Mouse (Mus musculus): Measurements from ENCODE around the gene Trpc3. TPM values are rescaled to one million over a fixed set of nuclear protein-coding genes. Genes with fewer than 3 reads are reported as not detected.
"Not testable (repeated sequence)": the region's sequence is repeated elsewhere in the genome, so short reads cannot be mapped to it uniquely, and the experiment has no call there.

The Trpc3 gene
- 1 to 10 TPM; 9.6 to 9.8 TPM for total RNA-seq (2021)

GRCm38 (mm10) chr3:36689392-36690291 is at the start of gene Trpc3:
TSS of gene Trpc3 (minus strand) at chr3:36690167.
- peak; percentile 55 for DNase-seq

GRCm38 (mm10) chr3:36738071-36738470 is 48.1 kb upstream of the Trpc3 start:
- no peak for DNase-seq

GRCm38 (mm10) chr3:36733075-36733474 is 43.1 kb upstream of the Trpc3 start:
- no peak for DNase-seq

- no peak for DNase-seq
Measured at GRCm38 (mm10) chr3:36726545-36726944, 36.6 kb upstream of the Trpc3 start.

GRCm38 (mm10) chr3:36721850-36722249 is 31.9 kb upstream of the Trpc3 start:
- DNase-seq: no peak

- no peak for DNase-seq
Measured at GRCm38 (mm10) chr3:36709521-36709920, 19.6 kb upstream of the Trpc3 start.

- no peak for DNase-seq
Measured at GRCm38 (mm10) chr3:36690292-36690650, 304 bp upstream of the Trpc3 start.

GRCm38 (mm10) chr3:36688874-36689273 is 1.1 kb downstream of the Trpc3 start:
- peak; percentile 87 for DNase-seq

- DNase-seq: no peak
Measured at GRCm38 (mm10) chr3:36675822-36676221, 14.1 kb downstream of the Trpc3 start.

- DNase-seq: no peak
Measured at GRCm38 (mm10) chr3:36667814-36668213, 22.2 kb downstream of the Trpc3 start.

GRCm38 (mm10) chr3:36645245-36645559 is 44.8 kb downstream of the Trpc3 start:
- DNase-seq: not testable (repeated sequence)

- no peak for DNase-seq
Measured at GRCm38 (mm10) chr3:36644554-36645244, 45.3 kb downstream of the Trpc3 start.

GRCm38 (mm10) chr3:36643354-36643753 is 46.6 kb downstream of the Trpc3 start:
- DNase-seq: no peak

- DNase-seq: no peak
Measured at GRCm38 (mm10) chr3:36642736-36643135, 47.2 kb downstream of the Trpc3 start.

GRCm38 (mm10) chr3:36640787-36641186 is 49.2 kb downstream of the Trpc3 start:
- DNase-seq: peak; percentile 10

- peak; percentile 51 for DNase-seq
Measured at GRCm38 (mm10) chr3:36635449-36635848, 54.5 kb downstream of the Trpc3 start.

- no peak for DNase-seq
Measured at GRCm38 (mm10) chr3:36626803-36627202, 63.2 kb downstream of the Trpc3 start.

- DNase-seq: no peak
Measured at GRCm38 (mm10) chr3:36618181-36618580, 71.8 kb downstream of the Trpc3 start.

GRCm38 (mm10) chr3:36613908-36614255 is 76.1 kb downstream of the Trpc3 start:
- DNase-seq: peak; percentile 15

- DNase-seq: peak; percentile 95
Measured at GRCm38 (mm10) chr3:36613202-36613907, 76.6 kb downstream of the Trpc3 start, which contains the start of gene Bbs7. TSS of gene Bbs7 (minus strand) at chr3:36613477.

GRCm38 (mm10) chr3:36612687-36613086 is 77.3 kb downstream of the Trpc3 start:
- no peak for DNase-seq

- DNase-seq: no peak
Measured at GRCm38 (mm10) chr3:36605894-36606783, 83.8 kb downstream of the Trpc3 start.

All from heart, postnatal 4 days (tissue).